Mouse (Mus musculus) erythroblast, embryonic 14.5 days (primary cell): ENCODE results near the gene Serpina1b.

Experiments used
- GATA1 ChIP-seq: IDR thresholded peaks from 2 replicates; pipeline ENCODE4 v1.6.1; 2012; ENCODE audit warnings: low read length, inconsistent platforms, mixed read lengths
- TAL1 ChIP-seq: IDR thresholded peaks from 3 replicates; pipeline ENCODE4 v1.6.1; 2012; ENCODE audit warnings: low read length, inconsistent platforms, mixed read lengths

- TF ChIP-seq TAL1 = no peak
- TF ChIP-seq GATA1 = no peak
Observed at GRCm38 (mm10) chr12:103685386-103685785, 144.8 kb downstream of the Serpina1b start.
